Mouse (Mus musculus): ENCODE measurements around the gene Wnk1. TPM values are rescaled to one million over a fixed set of nuclear protein-coding genes. Genes with fewer than 3 reads are reported as not detected.

Gene Wnk1
- polyA plus RNA-seq, 1 experiment from 2014 or later = 72.8 TPM

DNA sequence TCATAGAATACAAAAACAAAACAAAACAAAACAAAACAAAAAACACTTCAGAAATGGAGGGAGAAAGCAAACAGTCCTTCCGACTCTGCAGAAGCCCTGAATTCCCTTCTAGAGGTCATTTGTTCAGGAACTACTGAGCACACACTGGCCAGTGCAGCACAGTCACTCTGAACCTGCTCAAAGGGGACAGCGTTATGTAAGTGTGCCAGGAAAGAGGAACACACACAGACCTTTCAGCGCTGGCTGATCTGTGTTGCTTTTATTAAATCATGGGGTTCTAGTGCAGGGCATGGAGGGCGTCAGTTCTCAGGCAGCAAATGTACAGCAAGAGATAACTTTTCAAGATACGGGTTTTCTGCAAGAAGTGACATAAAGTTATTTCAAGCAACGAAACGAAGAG is 155.3 kb downstream of the Wnk1 start:
- Histone ChIP-seq H3K4me2 (no peak overlapping the region), H3K27me3 (no peaks in the 10 kb centered on the region), H3K4me3 (no peak overlapping the region), H3K27ac (no peak overlapping the region), H3K9ac (no peak overlapping the region), H3K4me1 (no peaks in the 10 kb centered on the region), H3K36me3 (no peaks in the 10 kb centered on the region), H3K9me3 (no peaks in the 10 kb centered on the region)
- ATAC-seq (ENCODE audit: insufficient number of reproducible peaks, low FRiP score, low TSS enrichment, low read depth) = no peak
- 79% methylated on average over 7 of the region's 7 CpGs for WGBS

MicroRNAs within 50 kb of the gene (microRNA counts, 519-probe panel; counts per million panel counts)
- 2,030 counts per million, percentile 35 among the panel's probes with 10 or more counts for microRNA mmu-miR-706

Small RNA genes lying within 50 kb of the gene (microRNA-seq; reads per million reads assigned to microRNA genes)
- gene Mir706 = not detected

Other genes with a start within 250 kb of the Wnk1 start
- 19.9 and 22.1 TPM in 2 replicates for gene Erc1, start 190.5 kb downstream of the Wnk1 start, polyA plus RNA-seq (2015; fragmentation: Nextera tagmentation; extraction: Ambion mirVana)
- gene Rad52, start 136.0 kb downstream of the Wnk1 start, polyA plus RNA-seq (2015; fragmentation: Nextera tagmentation; extraction: Ambion mirVana) = 20.4 and 23.4 TPM in 2 replicates
- 1.5 and 1.6 TPM in 2 replicates for gene Ninj2, start 54.7 kb upstream of the Wnk1 start, polyA plus RNA-seq (2015; fragmentation: Nextera tagmentation; extraction: Ambion mirVana)

Data from limb, embryonic 15.5 days (tissue).